Mouse (Mus musculus): ENCODE results near the gene Gm11492.
A peak's percentile ranks its signal among the peaks of the same experiment; 100 is the strongest.

Gm11492 gene

GRCm38 (mm10) chr11:87602234-87602633 is 35.8 kb downstream of the Gm11492 start:
- DNase-seq = no peak

GRCm38 (mm10) chr11:87603571-87603970 is 37.1 kb downstream of the Gm11492 start:
- DNase-seq = no peak

- DNase-seq = peak in 1 of 2 experiments; percentile 59
These were observed 42.8 kb downstream of the Gm11492 start for GRCm38 (mm10) chr11:87609264-87609663.

- no peak for DNase-seq
These were observed 45.1 kb downstream of the Gm11492 start for GRCm38 (mm10) chr11:87611547-87611946.

- no peak for DNase-seq
These were observed 47.5 kb downstream of the Gm11492 start for GRCm38 (mm10) chr11:87613972-87614371.

GRCm38 (mm10) chr11:87615551-87615950 is 49.1 kb downstream of the Gm11492 start:
- no peak for DNase-seq

GRCm38 (mm10) chr11:87615952-87616351 is 49.5 kb downstream of the Gm11492 start:
- no peak for DNase-seq

- peak in 1 of 2 experiments; percentile 26 for DNase-seq
These were observed 50.5 kb downstream of the Gm11492 start, which contains the start of gene Hsf5 for GRCm38 (mm10) chr11:87616790-87617474. TSS of gene Hsf5 (plus strand) at chr11:87617164.

GRCm38 (mm10) chr11:87617606-87618005 is 51.2 kb downstream of the Gm11492 start:
- no peak for DNase-seq
